Mouse (Mus musculus) spleen, embryonic (tissue): ENCODE data around the gene Olfr531.

Experiments
- CTCF ChIA-PET: fragments of 350-600 bp; sonication (Branson Sonifier 250); formaldehyde crosslinking; loops from one replicate; lab custom pipeline; 2022; lab: Charles Lee

Gene Olfr531

DNA sequence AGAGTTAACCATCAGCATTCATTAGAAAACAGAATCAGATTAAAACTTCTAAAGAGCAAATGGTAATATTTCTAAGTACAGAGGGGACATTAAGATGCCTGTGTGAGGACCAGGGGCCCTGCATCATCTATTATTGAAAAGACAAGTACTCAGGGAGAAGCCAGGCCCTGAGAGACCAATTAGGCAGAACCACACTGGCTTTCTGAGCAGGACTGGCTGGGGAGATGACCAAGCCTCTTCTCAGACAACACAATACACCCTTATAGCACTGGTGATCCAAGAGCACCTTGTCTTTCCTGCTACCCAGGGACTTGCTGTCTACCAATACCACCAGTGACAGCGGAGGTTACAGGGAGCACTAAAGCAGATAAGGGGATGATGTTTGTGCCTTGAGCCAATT is at the start of gene Olfr531:
Olfr531 (minus strand) TSS at position 101 of the 400 bp plus-strand sequence.
- CTCF ChIA-PET = no interaction called here

- CTCF ChIA-PET = no interaction called here
Observed at GRCm38 (mm10) chr7:140443141-140443540, 40.4 kb upstream of the Olfr531 start.

DNA sequence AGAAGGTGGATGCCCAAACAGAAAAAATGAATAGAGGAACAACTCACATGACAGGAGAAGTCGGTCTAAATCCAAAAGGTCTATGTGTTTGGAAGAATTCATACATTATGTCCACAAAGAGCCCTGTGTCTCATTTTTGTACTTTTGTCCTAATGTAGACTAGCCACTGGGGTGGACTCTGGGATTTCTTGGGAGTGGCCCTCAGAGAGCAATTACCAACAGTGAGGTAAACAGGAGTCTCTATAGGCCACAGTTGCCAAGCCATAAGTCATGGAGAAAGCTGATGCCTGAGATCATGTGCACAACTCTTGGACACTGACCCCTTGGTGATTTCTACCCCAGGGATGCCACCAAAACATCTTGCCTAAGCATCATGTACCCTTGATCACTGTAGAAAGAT is 18.8 kb upstream of the Olfr531 start, which contains the start of gene Olfr532:
Olfr532 (minus strand) TSS at position 101 of the 400 bp plus-strand sequence.
- CTCF ChIA-PET = no interaction called here

DNA sequence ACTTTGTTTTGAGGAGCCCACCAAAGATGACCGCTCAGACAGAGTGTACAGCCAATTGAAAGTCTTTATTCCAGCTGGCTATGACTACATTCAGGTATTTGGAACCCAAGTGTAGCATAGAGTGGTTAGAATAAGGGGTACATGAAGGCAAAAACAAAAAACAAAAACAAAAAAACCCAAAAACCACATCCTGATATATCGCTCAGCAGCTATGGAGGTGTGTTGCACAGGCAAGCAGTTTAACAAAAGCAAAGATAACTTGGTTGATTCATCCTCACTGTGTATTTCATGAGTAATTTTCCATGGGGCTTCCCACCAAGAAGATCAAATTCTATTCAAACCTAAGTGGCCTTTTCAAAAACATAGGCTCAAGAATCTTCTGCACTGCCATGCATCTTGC is 25.8 kb downstream of the Olfr531 start:
- CTCF ChIA-PET = no interaction called here

GRCm38 (mm10) chr7:140376231-140376630 is 26.5 kb downstream of the Olfr531 start, which contains the start of gene Olfr530:
Gene Olfr530 (minus strand): TSS chr7:140376331.
- CTCF ChIA-PET = no interaction called here

GRCm38 (mm10) chr7:140374300-140374699 is 28.4 kb downstream of the Olfr531 start:
- CTCF ChIA-PET = interaction anchor here (0.5 kb wide), 1 partner anchor 1462 kb away, joined by 3 read pairs; no protein-coding TSS in a partner anchor

- CTCF ChIA-PET = no interaction called here
Observed at GRCm38 (mm10) chr7:140361571-140361970, 41.1 kb downstream of the Olfr531 start, which contains the start of gene Olfr60. Gene Olfr60 (minus strand): TSS chr7:140361671.
